Mouse (Mus musculus): Measurements from ENCODE around the gene Vps39. TPM values are rescaled to one million over a fixed set of nuclear protein-coding genes. Genes with fewer than 3 reads are reported as not detected.

The Vps39 gene
- polyA plus RNA-seq, 1 experiment from 2014 or later: 19.3 TPM

GRCm38 (mm10) chr2:120348120-120348519 is 4.8 kb downstream of the Vps39 start:
- H3K4me1 ChIP-seq: peaks cover 13% of the 10 kb centered on the region
- peaks cover 27% of the 10 kb centered on the region for H3K36me3 ChIP-seq
- H3K9ac ChIP-seq: no peak overlapping the region
- H3K4me3 ChIP-seq: no peak overlapping the region
- H3K4me2 ChIP-seq: no peak overlapping the region
- ATAC-seq (ENCODE audit: borderline replicate concordance, extremely low read depth, low FRiP score, low TSS enrichment): no peak
- no peaks in the 10 kb centered on the region for H3K9me3 ChIP-seq
- H3K27me3 ChIP-seq: no peaks in the 10 kb centered on the region
- no peak overlapping the region for H3K27ac ChIP-seq
- 68% methylated on average over 9 of the region's 9 CpGs for WGBS

- H3K9ac ChIP-seq: no peak overlapping the region
- H3K4me1 ChIP-seq: no peaks in the 10 kb centered on the region
- no peak for ATAC-seq (ENCODE audit: borderline replicate concordance, extremely low read depth, low FRiP score, low TSS enrichment)
- H3K4me3 ChIP-seq: no peak overlapping the region
- H3K9me3 ChIP-seq: no peaks in the 10 kb centered on the region
- H3K27ac ChIP-seq: no peak overlapping the region
- H3K27me3 ChIP-seq: no peaks in the 10 kb centered on the region
- 83% methylated on average over 1 of the region's 1 CpGs for WGBS
- no peak overlapping the region for H3K4me2 ChIP-seq
- peaks cover 38% of the 10 kb centered on the region for H3K36me3 ChIP-seq
Measured at GRCm38 (mm10) chr2:120341741-120342140, 11.2 kb downstream of the Vps39 start.

GRCm38 (mm10) chr2:120337886-120338285 is 15.1 kb downstream of the Vps39 start:
- Histone ChIP-seq H3K4me3 (no peak overlapping the region), H3K27ac (no peak overlapping the region), H3K4me2 (no peak overlapping the region), H3K9me3 (no peaks in the 10 kb centered on the region), H3K9ac (no peak overlapping the region), H3K27me3 (no peaks in the 10 kb centered on the region), H3K4me1 (no peaks in the 10 kb centered on the region), H3K36me3 (peaks cover 30% of the 10 kb centered on the region)
- 48% methylated on average over 2 of the region's 2 CpGs for WGBS
- no peak for ATAC-seq (ENCODE audit: borderline replicate concordance, extremely low read depth, low FRiP score, low TSS enrichment)

- Histone ChIP-seq H3K9ac (no peak overlapping the region), H3K27me3 (no peaks in the 10 kb centered on the region), H3K4me3 (no peak overlapping the region), H3K4me1 (no peaks in the 10 kb centered on the region), H3K4me2 (no peak overlapping the region), H3K27ac (no peak overlapping the region), H3K9me3 (no peaks in the 10 kb centered on the region), H3K36me3 (peaks cover 46% of the 10 kb centered on the region)
- no peak for ATAC-seq (ENCODE audit: borderline replicate concordance, extremely low read depth, low FRiP score, low TSS enrichment)
- WGBS: 80% methylated on average over 4 of the region's 4 CpGs
Measured at GRCm38 (mm10) chr2:120331575-120331974, 21.4 kb downstream of the Vps39 start.

GRCm38 (mm10) chr2:120315077-120315476 is 37.9 kb downstream of the Vps39 start:
- no peaks in the 10 kb centered on the region; the same call in 1 of the 2 replicates for H3K4me1 ChIP-seq
- no peak overlapping the region for H3K9ac ChIP-seq
- H3K4me2 ChIP-seq: no peak overlapping the region
- no peak overlapping the region for H3K27ac ChIP-seq
- peaks cover 26% of the 10 kb centered on the region for H3K36me3 ChIP-seq
- 63% methylated on average over 4 of the region's 4 CpGs for WGBS
- ATAC-seq (ENCODE audit: borderline replicate concordance, extremely low read depth, low FRiP score, low TSS enrichment): no peak
- no peaks in the 10 kb centered on the region for H3K27me3 ChIP-seq
- no peaks in the 10 kb centered on the region for H3K9me3 ChIP-seq
- H3K4me3 ChIP-seq: no peak overlapping the region

- 72% methylated on average over 4 of the region's 4 CpGs for WGBS
- no peaks in the 10 kb centered on the region; the same call in 1 of the 2 replicates for H3K4me1 ChIP-seq
- no peaks in the 10 kb centered on the region for H3K9me3 ChIP-seq
- no peak overlapping the region for H3K4me3 ChIP-seq
- no peak for ATAC-seq (ENCODE audit: borderline replicate concordance, extremely low read depth, low FRiP score, low TSS enrichment)
- no peak overlapping the region for H3K4me2 ChIP-seq
- H3K9ac ChIP-seq: no peak overlapping the region
- H3K27me3 ChIP-seq: no peaks in the 10 kb centered on the region
- no peak overlapping the region for H3K27ac ChIP-seq
- H3K36me3 ChIP-seq: peaks cover 26% of the 10 kb centered on the region
Measured at GRCm38 (mm10) chr2:120314487-120314886, 38.5 kb downstream of the Vps39 start.

GRCm38 (mm10) chr2:120313976-120314375 is 39.0 kb downstream of the Vps39 start, which contains the start of gene Pla2g4f:
Gene Pla2g4f, minus strand, starts transcription at chr2:120314165.
- peak within 1 kb of the TSS; percentile 9; the same call in 1 of the 2 replicates for H3K27ac ChIP-seq
- no peak within 1 kb of the TSS for H3K9ac ChIP-seq
- no peaks in the 10 kb centered on the region; the same call in 1 of the 2 replicates for H3K4me1 ChIP-seq
- no peak within 1 kb of the TSS for H3K4me3 ChIP-seq
- peak; percentile 72 for ATAC-seq (ENCODE audit: borderline replicate concordance, extremely low read depth, low FRiP score, low TSS enrichment)
- no peaks in the 10 kb centered on the region for H3K27me3 ChIP-seq
- H3K36me3 ChIP-seq: peaks cover 25% of the 10 kb centered on the region
- H3K9me3 ChIP-seq: no peaks in the 10 kb centered on the region
- WGBS: 29% methylated on average over 3 of the region's 3 CpGs
- no peak within 1 kb of the TSS for H3K4me2 ChIP-seq

GRCm38 (mm10) chr2:120312276-120312825 is 40.6 kb downstream of the Vps39 start:
- Histone ChIP-seq H3K27ac (no peak overlapping the region), H3K27me3 (no peaks in the 10 kb centered on the region), H3K4me1 (no peaks in the 10 kb centered on the region; the same call in 1 of the 2 replicates), H3K36me3 (peaks cover 9% of the 10 kb centered on the region), H3K4me3 (no peak overlapping the region), H3K9me3 (no peaks in the 10 kb centered on the region), H3K9ac (no peak overlapping the region), H3K4me2 (no peak overlapping the region)
- ATAC-seq (ENCODE audit: borderline replicate concordance, extremely low read depth, low FRiP score, low TSS enrichment): no peak
- 76% methylated on average over 7 of the region's 7 CpGs for WGBS

- 8% methylated on average over 3 of the region's 3 CpGs for WGBS
- no peak for ATAC-seq (ENCODE audit: borderline replicate concordance, extremely low read depth, low FRiP score, low TSS enrichment)
- no peak overlapping the region for H3K27ac ChIP-seq
- H3K27me3 ChIP-seq: no peaks in the 10 kb centered on the region
- H3K9me3 ChIP-seq: no peaks in the 10 kb centered on the region
- no peak overlapping the region for H3K9ac ChIP-seq
- no peaks in the 10 kb centered on the region for H3K36me3 ChIP-seq
- no peak overlapping the region for H3K4me3 ChIP-seq
- no peaks in the 10 kb centered on the region for H3K4me1 ChIP-seq
- H3K4me2 ChIP-seq: no peak overlapping the region
Measured at GRCm38 (mm10) chr2:120304113-120304512, 48.8 kb downstream of the Vps39 start.

GRCm38 (mm10) chr2:120301076-120301475 is 51.9 kb downstream of the Vps39 start:
- no peak overlapping the region for H3K27ac ChIP-seq
- no peak for ATAC-seq (ENCODE audit: borderline replicate concordance, extremely low read depth, low FRiP score, low TSS enrichment)
- H3K4me3 ChIP-seq: no peak overlapping the region
- no peak overlapping the region for H3K4me2 ChIP-seq
- no peaks in the 10 kb centered on the region for H3K36me3 ChIP-seq
- H3K4me1 ChIP-seq: no peaks in the 10 kb centered on the region
- no peaks in the 10 kb centered on the region for H3K9me3 ChIP-seq
- H3K27me3 ChIP-seq: no peaks in the 10 kb centered on the region
- WGBS: 91% methylated on average over 6 of the region's 6 CpGs
- no peak overlapping the region for H3K9ac ChIP-seq

GRCm38 (mm10) chr2:120299866-120300265 is 53.1 kb downstream of the Vps39 start:
- H3K27me3 ChIP-seq: no peaks in the 10 kb centered on the region
- no peak overlapping the region for H3K4me3 ChIP-seq
- no peaks in the 10 kb centered on the region for H3K9me3 ChIP-seq
- H3K27ac ChIP-seq: no peak overlapping the region
- no peak overlapping the region for H3K4me2 ChIP-seq
- ATAC-seq (ENCODE audit: borderline replicate concordance, extremely low read depth, low FRiP score, low TSS enrichment): no peak
- WGBS: 73% methylated on average over 4 of the region's 4 CpGs
- no peak overlapping the region for H3K9ac ChIP-seq
- H3K36me3 ChIP-seq: no peaks in the 10 kb centered on the region
- H3K4me1 ChIP-seq: no peaks in the 10 kb centered on the region

- ATAC-seq (ENCODE audit: borderline replicate concordance, extremely low read depth, low FRiP score, low TSS enrichment): no peak
- H3K4me1 ChIP-seq: no peaks in the 10 kb centered on the region
- H3K27ac ChIP-seq: no peak overlapping the region
- H3K4me2 ChIP-seq: no peak overlapping the region
- no peak overlapping the region for H3K9ac ChIP-seq
- WGBS: 9% methylated on average over 2 of the region's 2 CpGs
- H3K36me3 ChIP-seq: no peaks in the 10 kb centered on the region
- no peaks in the 10 kb centered on the region for H3K27me3 ChIP-seq
- no peaks in the 10 kb centered on the region for H3K9me3 ChIP-seq
- H3K4me3 ChIP-seq: no peak overlapping the region
Measured at GRCm38 (mm10) chr2:120296160-120296559, 56.8 kb downstream of the Vps39 start.

All from lung, embryonic 15.5 days (tissue).